Mouse (Mus musculus): Measurements from ENCODE around the gene Tle6.

- TF ChIP-seq CTCF (IDR thresholded peaks at IDR 0.05; ENCODE audit: control insufficient read depth, insufficient read depth, insufficient read length) = no peak
- no peak for TF ChIP-seq CEBPB (IDR thresholded peaks at IDR 0.05; ENCODE audit: low read depth)
These were observed 36.7 kb downstream of the Tle6 start for GRCm38 (mm10) chr10:81564216-81564615.

All from C2C12 (cell line).